Mouse (Mus musculus): ENCODE results near the gene Dnaja2. TPM values are rescaled to one million over a fixed set of nuclear protein-coding genes. Genes with fewer than 3 reads are reported as not detected.

Dnaja2 gene
- total and polyA plus RNA-seq, 3 experiments, result 150 to 471 (median 227) TPM

- H3K4me1 ChIP-seq (ENCODE audit: control insufficient read depth in 1 of 2, insufficient read depth in 2 of 2), result peaks cover 8 to 34% of the 10 kb centered on the region in 2 experiments
- no peaks in the 10 kb centered on the region for H3K27me3 ChIP-seq (replicated peaks)
- peak overlapping the region in 2 of 3 experiments; percentile 11 to 36 for H3K4me3 ChIP-seq (replicated peaks in 1 of 3; ENCODE audit: low read depth in 2 of 3, low read length in 2 of 3, poor library complexity in 1 of 3)
- H3K27ac ChIP-seq (ENCODE audit: insufficient read depth, low read depth), result no peak overlapping the region
- TF ChIP-seq ELF1 (IDR thresholded peaks at IDR 0.05; ENCODE audit: low read depth, low read length) (no peak), CTCF (conservative IDR thresholded peaks at IDR 0.05 in 1 of 2, IDR thresholded peaks at IDR 0.05 in 1 of 2; ENCODE audit: low read depth in 2 of 2, low read length in 2 of 2) (0 out of 4 replicates have a peak, but pooled peaks of 1 of the 2 experiments have one; percentile 9), CHD1 (IDR thresholded peaks at IDR 0.05; ENCODE audit: low read depth, low read length) (no peak), ZMIZ1 (IDR thresholded peaks at IDR 0.05; ENCODE audit: low read depth, low read length) (no peak)
- no peak overlapping the region; the same call in 1 of the 2 replicates for H3K9ac ChIP-seq (ENCODE audit: insufficient read depth, low read depth)
- dilution Hi-C loops (cut with MboI; ENCODE audit: extremely low pct_ligation_motif_present, extremely low pct_unique_long_range_greater_than_20kb, low sequenced_read_pairs), result no loop called here
- no peaks in the 10 kb centered on the region for H3K79me2 ChIP-seq (replicated peaks; ENCODE audit: control insufficient read depth, extremely low read depth, insufficient read depth, poor library complexity, severe bottlenecking)
- in situ Hi-C loops (cut with MboI; ENCODE audit: low pct_ligation_motif_present, low pct_unique_long_range_greater_than_20kb, low sequenced_read_pairs), result no loop called here
- H3K36me3 ChIP-seq (replicated peaks in 1 of 2; ENCODE audit: control insufficient read depth in 1 of 2, insufficient read depth in 1 of 2, low read length in 1 of 2), result no peaks in the 10 kb centered on the region
- H3K4me2 ChIP-seq (ENCODE audit: insufficient read depth, low read depth, poor library complexity, severe bottlenecking), result no peak overlapping the region
- peak; percentile 14 for DNase-seq (ENCODE audit: extremely low read depth)
- no peaks in the 10 kb centered on the region for H3K9me3 ChIP-seq (replicated peaks; ENCODE audit: low read length)
Observed at GRCm38 (mm10) chr8:85601741-85602140, 46.6 kb upstream of the Dnaja2 start.

- Histone ChIP-seq H3K9me3 (replicated peaks; ENCODE audit: low read length) (no peaks in the 10 kb centered on the region), H3K4me3 (replicated peaks in 1 of 3; ENCODE audit: low read depth in 2 of 3, low read length in 2 of 3, poor library complexity in 1 of 3) (no peak overlapping the region), H3K79me2 (replicated peaks; ENCODE audit: control insufficient read depth, extremely low read depth, insufficient read depth, poor library complexity, severe bottlenecking) (no peaks in the 10 kb centered on the region), H3K27ac (ENCODE audit: insufficient read depth, low read depth) (no peak overlapping the region), H3K4me2 (ENCODE audit: insufficient read depth, low read depth, poor library complexity, severe bottlenecking) (no peak overlapping the region), H3K9ac (ENCODE audit: insufficient read depth, low read depth) (no peak overlapping the region), H3K4me1 (ENCODE audit: control insufficient read depth in 1 of 2, insufficient read depth in 2 of 2) (peaks cover 4 to 11% of the 10 kb centered on the region in 2 experiments), H3K27me3 (replicated peaks) (no peaks in the 10 kb centered on the region), H3K36me3 (replicated peaks in 1 of 2; ENCODE audit: control insufficient read depth in 1 of 2, insufficient read depth in 1 of 2, low read length in 1 of 2) (no peaks in the 10 kb centered on the region)
- no peak for DNase-seq (ENCODE audit: extremely low read depth)
- no peak for TF ChIP-seq MAX (IDR thresholded peaks at IDR 0.05; ENCODE audit: low read length)
- TF ChIP-seq CHD2 (IDR thresholded peaks at IDR 0.05; ENCODE audit: low read length), result no peak
- TF ChIP-seq KAT2A (IDR thresholded peaks at IDR 0.05; ENCODE audit: insufficient replicate concordance, low read length), result no peak
- TF ChIP-seq UBTF (IDR thresholded peaks at IDR 0.05; ENCODE audit: low read depth, low read length), result no peak
- TF ChIP-seq TBP (conservative IDR thresholded peaks at IDR 0.05; ENCODE audit: low read depth, low read length), result no peak
- TF ChIP-seq RAD21 (IDR thresholded peaks at IDR 0.05; ENCODE audit: low read depth, low read length), result no peak
- TF ChIP-seq ZMIZ1 (IDR thresholded peaks at IDR 0.05; ENCODE audit: low read depth, low read length), result no peak
- no peak for TF ChIP-seq ELF1 (IDR thresholded peaks at IDR 0.05; ENCODE audit: low read depth, low read length)
- no peak for TF ChIP-seq E2F4 (IDR thresholded peaks at IDR 0.05; ENCODE audit: insufficient replicate concordance, low read depth, low read length)
- TF ChIP-seq MAFK (IDR thresholded peaks at IDR 0.05; ENCODE audit: insufficient replicate concordance, low read length), result no peak
- TF ChIP-seq MXI1 (IDR thresholded peaks at IDR 0.05; ENCODE audit: low read depth, low read length), result no peak
- TF ChIP-seq SIN3A (IDR thresholded peaks at IDR 0.05; ENCODE audit: low read length), result no peak
- dilution Hi-C loops (cut with MboI; ENCODE audit: extremely low pct_ligation_motif_present, extremely low pct_unique_long_range_greater_than_20kb, low sequenced_read_pairs) (no loop called here), in situ Hi-C loops (cut with MboI; ENCODE audit: low pct_ligation_motif_present, low pct_unique_long_range_greater_than_20kb, low sequenced_read_pairs) (no loop called here)
Observed at GRCm38 (mm10) chr8:85597413-85598191, 42.5 kb upstream of the Dnaja2 start.
